Mouse (Mus musculus) hindbrain, embryonic 13.5 days (tissue): ENCODE results near the gene Tshr. TPM values are rescaled to one million over a fixed set of nuclear protein-coding genes. Genes with fewer than 3 reads are reported as not detected.

ENCODE experiments used
- ATAC-seq: fragments of 200-750 bp; cut with Nextera tagmentation; 2 replicates; pipeline ENCODE4 v1.8.0; 2017; ENCODE audit warnings: moderate TSS enrichment; ENCODE audit not compliant: low FRiP score
- H3K27ac ChIP-seq: fragments of 300-500 bp; sonication (generic); 2 replicates; pipeline ENCODE4 v1.5.1; 2015; ENCODE audit warnings: inconsistent platforms, mild to moderate bottlenecking, moderate library complexity
- H3K27me3 ChIP-seq: fragments of 300-500 bp; sonication (generic); 2 replicates; pipeline ENCODE4 v1.6.1; 2015; ENCODE audit warnings: mild to moderate bottlenecking, inconsistent platforms
- H3K36me3 ChIP-seq: fragments of 300-500 bp; sonication (generic); 2 replicates; pipeline ENCODE4 v1.6.1; 2015; ENCODE audit warnings: mild to moderate bottlenecking, inconsistent platforms
- H3K4me1 ChIP-seq: fragments of 300-500 bp; sonication (generic); replicated peaks from 2 replicates; pipeline ENCODE4 v1.6.1; 2015; ENCODE audit warnings: inconsistent platforms
- H3K4me2 ChIP-seq: fragments of 300-500 bp; sonication (generic); 2 replicates; pipeline ENCODE4 v1.6.1; 2015; ENCODE audit warnings: inconsistent platforms, mild to moderate bottlenecking, moderate library complexity
- H3K4me3 ChIP-seq: fragments of 300-500 bp; sonication (generic); 2 replicates; pipeline ENCODE4 v1.5.1; 2015; ENCODE audit warnings: mild to moderate bottlenecking, inconsistent platforms
- H3K9ac ChIP-seq: fragments of 300-500 bp; sonication (generic); 2 replicates; pipeline ENCODE4 v1.6.1; 2015; ENCODE audit warnings: mild to moderate bottlenecking, inconsistent platforms
- H3K9me3 ChIP-seq: fragments of 300-500 bp; sonication (generic); 2 replicates; pipeline ENCODE4 v1.6.1; 2016; ENCODE audit warnings: inconsistent platforms
- WGBS: fragments of 180-500 bp; shearing (Covaris S2); methylation state at CpG from one replicate; pipeline ENCODE4 v1.1.7; 2015; 5-methylcytosine and 5-hydroxymethylcytosine counted together
- polyA plus RNA-seq: library from polyadenylated mRNA; unstranded; fragments of >200 nt; fragmentation: Nextera tagmentation; extraction: Ambion mirVana; gene quantifications from 2 replicates; pipeline ENCODE4 v1.2.1, GENCODE M21; 2015

Tshr gene
- polyA plus RNA-seq, 1 experiment from 2014 or later: 0.52 TPM

GRCm38 (mm10) chr12:91418791-91419190 lies 34.4 kb downstream of the Tshr start:
- no peak for ATAC-seq
- Histone ChIP-seq H3K36me3 (no peaks in the 10 kb centered on the region), H3K9ac (no peak overlapping the region), H3K4me3 (no peak overlapping the region), H3K9me3 (no peaks in the 10 kb centered on the region), H3K4me2 (no peak overlapping the region), H3K27me3 (peaks cover 34% of the 10 kb centered on the region), H3K4me1 (peaks cover 5% of the 10 kb centered on the region; the same call in 1 of the 2 replicates), H3K27ac (no peak overlapping the region)
- WGBS: 50% methylated on average over 7 of the region's 7 CpGs

GRCm38 (mm10) chr12:91421272-91421671 lies 36.9 kb downstream of the Tshr start:
- Histone ChIP-seq H3K4me1 (0 out of 2 replicates have a peak, but pooled peaks cover 4% of the 10 kb centered on the region), H3K9ac (no peak overlapping the region), H3K9me3 (no peaks in the 10 kb centered on the region), H3K4me2 (no peak overlapping the region), H3K36me3 (no peaks in the 10 kb centered on the region), H3K27ac (no peak overlapping the region), H3K27me3 (peaks cover 20% of the 10 kb centered on the region), H3K4me3 (no peak overlapping the region)
- 70% methylated on average over 9 of the region's 9 CpGs for WGBS
- no peak for ATAC-seq

- H3K9me3 ChIP-seq: no peaks in the 10 kb centered on the region
- H3K27me3 ChIP-seq: 0 out of 2 replicates have a peak, but pooled peaks cover 6% of the 10 kb centered on the region
- H3K4me1 ChIP-seq: 0 out of 2 replicates have a peak, but pooled peaks cover 4% of the 10 kb centered on the region
- H3K36me3 ChIP-seq: no peaks in the 10 kb centered on the region
- H3K4me2 ChIP-seq: no peak overlapping the region
- WGBS: 74% methylated on average over 11 of the region's 11 CpGs
- H3K4me3 ChIP-seq: no peak overlapping the region
- no peak overlapping the region for H3K27ac ChIP-seq
- no peak overlapping the region for H3K9ac ChIP-seq
- no peak for ATAC-seq
Measured at GRCm38 (mm10) chr12:91423125-91423820, 38.9 kb downstream of the Tshr start.

- ATAC-seq: no peak
- no peak overlapping the region for H3K9ac ChIP-seq
- no peaks in the 10 kb centered on the region for H3K9me3 ChIP-seq
- no peaks in the 10 kb centered on the region for H3K36me3 ChIP-seq
- 0 out of 2 replicates have a peak, but pooled peaks cover 2% of the 10 kb centered on the region for H3K27me3 ChIP-seq
- no peak overlapping the region for H3K4me3 ChIP-seq
- no peak overlapping the region for H3K4me2 ChIP-seq
- no peak overlapping the region for H3K27ac ChIP-seq
- 20% methylated on average over 4 of the region's 4 CpGs for WGBS
- H3K4me1 ChIP-seq: 0 out of 2 replicates have a peak, but pooled peaks cover 4% of the 10 kb centered on the region
Measured at GRCm38 (mm10) chr12:91426499-91426898, 42.1 kb downstream of the Tshr start.

- ATAC-seq: no peak
- H3K27me3 ChIP-seq: 0 out of 2 replicates have a peak, but pooled peaks cover 2% of the 10 kb centered on the region
- no peak overlapping the region for H3K4me3 ChIP-seq
- 49% methylated on average over 2 of the region's 2 CpGs for WGBS
- no peaks in the 10 kb centered on the region for H3K9me3 ChIP-seq
- no peak overlapping the region for H3K9ac ChIP-seq
- H3K36me3 ChIP-seq: no peaks in the 10 kb centered on the region
- H3K27ac ChIP-seq: no peak overlapping the region
- H3K4me2 ChIP-seq: no peak overlapping the region
- H3K4me1 ChIP-seq: 0 out of 2 replicates have a peak, but pooled peaks cover 4% of the 10 kb centered on the region
Measured at GRCm38 (mm10) chr12:91427129-91427528, 42.8 kb downstream of the Tshr start.

- H3K9me3 ChIP-seq: no peaks in the 10 kb centered on the region
- H3K4me2 ChIP-seq: no peak overlapping the region
- H3K9ac ChIP-seq: no peak overlapping the region
- no peak overlapping the region for H3K27ac ChIP-seq
- no peaks in the 10 kb centered on the region for H3K36me3 ChIP-seq
- H3K4me1 ChIP-seq: no peaks in the 10 kb centered on the region
- no peak for ATAC-seq
- no peaks in the 10 kb centered on the region for H3K27me3 ChIP-seq
- WGBS: 92% methylated on average over 13 of the region's 13 CpGs
- no peak overlapping the region for H3K4me3 ChIP-seq
Measured at GRCm38 (mm10) chr12:91482195-91482733, 97.9 kb downstream of the Tshr start.

- H3K27me3 ChIP-seq: no peaks in the 10 kb centered on the region
- H3K4me2 ChIP-seq: no peak overlapping the region
- H3K36me3 ChIP-seq: no peaks in the 10 kb centered on the region
- no peaks in the 10 kb centered on the region for H3K9me3 ChIP-seq
- H3K4me3 ChIP-seq: no peak overlapping the region
- ATAC-seq: no peak
- no peak overlapping the region for H3K9ac ChIP-seq
- no peaks in the 10 kb centered on the region for H3K4me1 ChIP-seq
- no peak overlapping the region for H3K27ac ChIP-seq
- WGBS: 85% methylated on average over 4 of the region's 4 CpGs
Measured at GRCm38 (mm10) chr12:91486342-91486741, 102.0 kb downstream of the Tshr start.

- H3K36me3 ChIP-seq: no peaks in the 10 kb centered on the region
- no peak overlapping the region for H3K4me3 ChIP-seq
- no peaks in the 10 kb centered on the region for H3K9me3 ChIP-seq
- no peak overlapping the region for H3K9ac ChIP-seq
- WGBS: 66% methylated on average over 3 of the region's 3 CpGs
- ATAC-seq: no peak
- no peaks in the 10 kb centered on the region for H3K4me1 ChIP-seq
- H3K27me3 ChIP-seq: no peaks in the 10 kb centered on the region
- H3K4me2 ChIP-seq: no peak overlapping the region
- no peak overlapping the region for H3K27ac ChIP-seq
Measured at GRCm38 (mm10) chr12:91488406-91488805, 104.0 kb downstream of the Tshr start.

GRCm38 (mm10) chr12:91495497-91496225 lies 111.3 kb downstream of the Tshr start:
- Histone ChIP-seq H3K27me3 (no peaks in the 10 kb centered on the region), H3K4me3 (no peak overlapping the region), H3K27ac (peak overlapping the region; percentile 48), H3K4me1 (peaks cover 20% of the 10 kb centered on the region), H3K36me3 (no peaks in the 10 kb centered on the region), H3K4me2 (no peak overlapping the region), H3K9ac (no peak overlapping the region; the same call in 1 of the 2 replicates), H3K9me3 (no peaks in the 10 kb centered on the region)
- WGBS: 54% methylated on average over 11 of the region's 11 CpGs
- 0 out of 2 replicates have a peak, but pooled peaks have one; percentile 28 for ATAC-seq

GRCm38 (mm10) chr12:91496226-91496558 lies 111.8 kb downstream of the Tshr start:
- H3K4me3 ChIP-seq: no peak overlapping the region
- no peaks in the 10 kb centered on the region for H3K9me3 ChIP-seq
- H3K36me3 ChIP-seq: no peaks in the 10 kb centered on the region
- no peak for ATAC-seq
- WGBS: 49% methylated on average over 3 of the region's 3 CpGs
- no peak overlapping the region for H3K9ac ChIP-seq
- peak overlapping the region; percentile 48; the same call in 1 of the 2 replicates for H3K27ac ChIP-seq
- H3K4me2 ChIP-seq: no peak overlapping the region
- peaks cover 20% of the 10 kb centered on the region for H3K4me1 ChIP-seq
- H3K27me3 ChIP-seq: no peaks in the 10 kb centered on the region

- Histone ChIP-seq H3K9ac (no peak overlapping the region), H3K27ac (no peak overlapping the region), H3K27me3 (no peaks in the 10 kb centered on the region), H3K36me3 (no peaks in the 10 kb centered on the region), H3K4me1 (peaks cover 11% of the 10 kb centered on the region), H3K4me2 (no peak overlapping the region), H3K9me3 (no peaks in the 10 kb centered on the region), H3K4me3 (no peak overlapping the region)
- no peak for ATAC-seq
- 96% methylated on average over 2 of the region's 2 CpGs for WGBS
Measured at GRCm38 (mm10) chr12:91500475-91500874, 116.1 kb downstream of the Tshr start.

- H3K9ac ChIP-seq: no peak overlapping the region
- no peaks in the 10 kb centered on the region for H3K36me3 ChIP-seq
- H3K4me1 ChIP-seq: peaks cover 4% of the 10 kb centered on the region
- no peak overlapping the region for H3K4me2 ChIP-seq
- no peak overlapping the region for H3K4me3 ChIP-seq
- no peaks in the 10 kb centered on the region for H3K9me3 ChIP-seq
- no peak overlapping the region for H3K27ac ChIP-seq
- H3K27me3 ChIP-seq: no peaks in the 10 kb centered on the region
- 18% methylated on average over 3 of the region's 3 CpGs for WGBS
- no peak for ATAC-seq
Measured at GRCm38 (mm10) chr12:91511766-91512165, 127.4 kb downstream of the Tshr start.
